9 mouse cellular contexts compared by ENCODE assay signal in the genomic region with DNA sequence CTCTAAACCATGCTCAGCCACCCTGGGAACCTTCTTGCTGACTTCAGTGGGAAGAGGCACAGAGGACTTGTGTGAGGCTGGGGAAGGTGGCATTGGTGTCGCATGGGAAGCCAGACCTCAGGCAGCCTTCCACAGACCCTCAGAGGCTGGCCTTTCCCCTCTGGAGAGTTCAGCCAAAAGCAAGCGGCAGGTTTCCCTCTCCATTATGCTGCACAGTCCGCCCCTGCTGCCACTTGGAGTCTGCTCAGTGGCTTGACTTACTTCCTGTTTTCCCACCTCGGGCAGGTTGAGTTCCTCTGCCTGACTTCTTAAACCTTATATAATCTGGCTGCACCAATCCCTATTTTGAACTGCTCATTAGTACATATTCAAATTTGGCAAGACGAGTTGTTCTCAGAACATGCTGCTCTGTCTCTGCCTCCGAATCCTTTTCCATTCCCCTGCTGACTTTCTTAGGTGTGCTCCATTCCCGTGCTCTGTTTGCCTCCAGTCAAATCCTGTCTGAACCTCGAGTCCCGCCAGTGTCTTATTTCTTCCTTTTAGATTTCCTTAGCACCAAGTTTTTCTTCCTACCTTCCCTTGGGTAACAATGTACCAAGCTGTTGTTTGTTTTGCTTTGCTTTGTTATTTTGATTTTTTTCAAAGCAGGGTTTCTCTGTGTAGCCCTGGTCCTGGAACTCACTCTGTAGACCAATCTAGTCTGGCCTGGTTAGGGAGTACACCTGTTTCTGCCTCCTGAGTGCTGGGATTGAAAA.
DNase-seq lines count a peak whose midpoint lies in the region; ATAC-seq and TF ChIP-seq lines count a peak whose summit lies in the region.
"Had no signal": no experiment of that assay in that cellular context is flagged by ENCODE, and none has a peak within 500 bp of the region (broad histone marks: within the 10 kb centered on the region; RNA-seq: fewer than 3 reads in every experiment).

No protein-coding gene starts in this region.

- peak overlapping the region; percentile 15 for H3K27ac ChIP-seq in spleen, adult 2 months (ENCODE audit: insufficient read depth, low read length)
- peak overlapping the region; percentile 75 for H3K27ac ChIP-seq in stomach, postnatal 0 days (replicated peaks)

- no peaks in the 10 kb centered on the region for H3K27me3 ChIP-seq in spleen, adult 2 months (ENCODE audit: control insufficient read depth, insufficient read depth, low read length)
- H3K27me3 ChIP-seq in stomach, postnatal 0 days (ENCODE audit: control insufficient read depth, insufficient read depth, low read length) = no peaks in the 10 kb centered on the region

- TF ChIP-seq POLR2A in spleen, adult 2 months (IDR thresholded peaks at IDR 0.05; ENCODE audit: low read depth, low read length) = no peak

- no peaks in the 10 kb centered on the region for H3K36me3 ChIP-seq in spleen, adult 2 months (ENCODE audit: control insufficient read depth, insufficient read depth, low read length)
- no peaks in the 10 kb centered on the region for H3K36me3 ChIP-seq in stomach, postnatal 0 days (ENCODE audit: control insufficient read depth, insufficient read depth, low read length)

- H3K4me1 ChIP-seq in spleen, adult 2 months (ENCODE audit: control insufficient read depth, insufficient read depth, insufficient read length) = peaks cover 11% of the 10 kb centered on the region
- H3K4me1 ChIP-seq in stomach, postnatal 0 days (replicated peaks; ENCODE audit: control insufficient read depth, insufficient read depth) = peaks cover 5% of the 10 kb centered on the region; the same call in 1 of the 2 replicates

- TF ChIP-seq EP300 in stomach, postnatal 0 days (optimal IDR thresholded peaks at IDR 0.05) = no peak

- H3K4me3 ChIP-seq in spleen, adult 2 months (ENCODE audit: extremely low read depth, insufficient read depth, insufficient read length) = peak overlapping the region; percentile 11; the same call in 1 of the 2 replicates
- H3K4me3 ChIP-seq in stomach, postnatal 0 days (ENCODE audit: low read depth, low read length) = no peak overlapping the region

- DNase-seq in frontal cortex, postnatal 14 days (ENCODE audit: low spot score in 2 of 2) = no peak
- peak in 1 of 2 experiments; percentile 34 for DNase-seq in spleen, adult 2 months (ENCODE audit: low read depth in 1 of 2, low spot score in 2 of 2)
- DNase-seq in spleen, postnatal 4 days (ENCODE audit: low spot score in 2 of 2) = no peak
- peak; percentile 39 for DNase-seq in kidney, postnatal 14 days
- peak; percentile 44 for DNase-seq in stomach, postnatal 0 days (ENCODE audit: low spot score)
- no peak for DNase-seq in MN1 (ENCODE audit: low spot score)
- DNase-seq in left cerebral cortex, adult 11 months (ENCODE audit: low spot score) = no peak
- DNase-seq: cerebellum, adult 11 months had no signal

- peak; percentile 44; the same call in 1 of the 2 replicates for ATAC-seq in frontal cortex, adult (ENCODE audit: low TSS enrichment)
- ATAC-seq in stomach, postnatal 0 days (ENCODE audit: low FRiP score, low TSS enrichment) = no peak

- no peaks in the 10 kb centered on the region for H3K9me3 ChIP-seq in stomach, postnatal 0 days (ENCODE audit: control insufficient read depth, low read length)

- TF ChIP-seq CTCF in spleen, adult 2 months (IDR thresholded peaks at IDR 0.05; ENCODE audit: extremely low read depth, insufficient read depth, insufficient read length, insufficient replicate concordance) = no peak
- no peak for TF ChIP-seq CTCF in stomach, postnatal 0 days (IDR thresholded peaks at IDR 0.05; ENCODE audit: low read depth)

- peak overlapping the region; percentile 47; the same call in 1 of the 2 replicates for H3K9ac ChIP-seq in stomach, postnatal 0 days (ENCODE audit: low read length)

- H3K4me2 ChIP-seq in stomach, postnatal 0 days (replicated peaks; ENCODE audit: low read depth) = peak overlapping the region; percentile 27

- 23% methylated on average over 9 of the region's 9 CpGs for WGBS in spleen, adult 2 months
- 36% methylated on average over 9 of the region's 9 CpGs for WGBS in stomach, postnatal 0 days

Comparison
In these comparisons a context has a peak if more than half of its experiments do, and no peak if none do; other contexts are left out.
1. DNase-seq: peak in kidney, postnatal 14 days (single experiment) and stomach, postnatal 0 days (single experiment); none in frontal cortex, postnatal 14 days (0 of 2), spleen, postnatal 4 days (0 of 2), MN1 (single experiment) and left cerebral cortex, adult 11 months (single experiment).